Mouse (Mus musculus) kidney, postnatal 0 days (tissue): ENCODE measurements around the gene Sorcs3. TPM values are rescaled to one million over a fixed set of nuclear protein-coding genes. Genes with fewer than 3 reads are reported as not detected.

Experiments
- ATAC-seq: fragments of 200-750 bp; cut with Nextera tagmentation; replicated peaks from 2 replicates; pipeline ENCODE4 v1.8.0; 2017; ENCODE audit warnings: low read depth, moderate number of reproducible peaks, moderate TSS enrichment, moderate library complexity; ENCODE audit not compliant: low FRiP score
- DNase-seq: peaks from one replicate; pipeline ENCODE4 v3.0.0-alpha.2; 2016; ENCODE audit warnings: low spot score
- H3K27ac ChIP-seq: fragments of 300-500 bp; sonication (generic); 2 replicates; pipeline ENCODE4 v1.5.1; 2014; ENCODE audit warnings: mild to moderate bottlenecking
- H3K27me3 ChIP-seq: fragments of 300-500 bp; sonication (generic); 2 replicates; pipeline ENCODE4 v1.6.1; 2014; ENCODE audit warnings: low read length, mixed read lengths; ENCODE audit not compliant: insufficient read depth
- H3K36me3 ChIP-seq: fragments of 300-500 bp; sonication (generic); 2 replicates; pipeline ENCODE4 v1.6.1; 2014; ENCODE audit warnings: low read length, mixed read lengths; ENCODE audit not compliant: insufficient read depth
- H3K4me1 ChIP-seq: fragments of 300-500 bp; sonication (generic); replicated peaks from 2 replicates; pipeline ENCODE4 v1.6.1; 2014; ENCODE audit warnings: antibody characterized with exemption, low read length, mixed read lengths; ENCODE audit not compliant: insufficient read depth
- H3K4me2 ChIP-seq: fragments of 300-500 bp; sonication (generic); 2 replicates; pipeline ENCODE4 v1.6.1; 2014; ENCODE audit warnings: mild to moderate bottlenecking, low read length, moderate library complexity, mixed read lengths
- H3K4me3 ChIP-seq: fragments of 300-500 bp; sonication (generic); replicated peaks from 2 replicates; pipeline ENCODE4 v1.5.1; 2014; ENCODE audit warnings: low read depth, low read length
- H3K9ac ChIP-seq: fragments of 300-500 bp; sonication (generic); 2 replicates; pipeline ENCODE4 v1.6.1; 2014; ENCODE audit warnings: low read depth, low read length
- H3K9me3 ChIP-seq: fragments of 300-500 bp; sonication (generic); replicated peaks from 2 replicates; pipeline ENCODE4 v1.6.1; 2016; ENCODE audit warnings: low read length, inconsistent platforms, mixed read lengths
- CTCF ChIP-seq: IDR thresholded peaks from 2 replicates; pipeline ENCODE4 v1.5.1; 2016; ENCODE audit warnings: antibody characterized with exemption, low read depth, mild to moderate bottlenecking, moderate library complexity
- WGBS: fragments of 180-500 bp; shearing (Covaris S2); extraction: QIAGEN DNeasy Blood & Tissue Kit; methylation state at CpG from one replicate; pipeline ENCODE4 v1.1.7; 2014; 5-methylcytosine and 5-hydroxymethylcytosine counted together
- polyA plus RNA-seq: library from polyadenylated mRNA; unstranded; fragments of >200 nt; fragmentation: Nextera tagmentation; extraction: Ambion mirVana; gene quantifications from 2 replicates; pipeline ENCODE4 v1.2.1, GENCODE M21; 2015

Gene Sorcs3
- polyA plus RNA-seq, 1 experiment from 2014 or later = 0.93 TPM

GRCm38 (mm10) chr19:48630671-48631327 is 425.0 kb downstream of the Sorcs3 start:
- H3K27ac ChIP-seq = no peak overlapping the region
- H3K9ac ChIP-seq = no peak overlapping the region
- DNase-seq (no peak), ATAC-seq (no peak)
- H3K4me1 ChIP-seq = no peaks in the 10 kb centered on the region
- TF ChIP-seq CTCF = no peak
- H3K27me3 ChIP-seq = no peaks in the 10 kb centered on the region
- 36% methylated on average over 6 of the region's 6 CpGs for WGBS
- H3K36me3 ChIP-seq = no peaks in the 10 kb centered on the region
- H3K9me3 ChIP-seq = no peaks in the 10 kb centered on the region
- no peak overlapping the region for H3K4me3 ChIP-seq
- H3K4me2 ChIP-seq = no peak overlapping the region

GRCm38 (mm10) chr19:48642566-48642965 is 436.7 kb downstream of the Sorcs3 start:
- no peak for DNase-seq
- Histone ChIP-seq H3K9me3 (no peaks in the 10 kb centered on the region), H3K4me2 (no peak overlapping the region), H3K4me1 (no peaks in the 10 kb centered on the region), H3K27ac (no peak overlapping the region), H3K4me3 (no peak overlapping the region), H3K9ac (no peak overlapping the region), H3K27me3 (no peaks in the 10 kb centered on the region), H3K36me3 (no peaks in the 10 kb centered on the region)
- ATAC-seq = no peak
- WGBS = 85% methylated on average over 4 of the region's 4 CpGs
- TF ChIP-seq CTCF = no peak

GRCm38 (mm10) chr19:48649941-48650340 is 444.1 kb downstream of the Sorcs3 start:
- WGBS = 69% methylated on average over 2 of the region's 2 CpGs
- Histone ChIP-seq H3K9ac (no peak overlapping the region), H3K9me3 (no peaks in the 10 kb centered on the region), H3K27ac (no peak overlapping the region), H3K4me2 (no peak overlapping the region), H3K36me3 (no peaks in the 10 kb centered on the region), H3K4me1 (no peaks in the 10 kb centered on the region), H3K4me3 (no peak overlapping the region), H3K27me3 (no peaks in the 10 kb centered on the region)
- ATAC-seq (no peak), DNase-seq (no peak)
- TF ChIP-seq CTCF = no peak

DNA sequence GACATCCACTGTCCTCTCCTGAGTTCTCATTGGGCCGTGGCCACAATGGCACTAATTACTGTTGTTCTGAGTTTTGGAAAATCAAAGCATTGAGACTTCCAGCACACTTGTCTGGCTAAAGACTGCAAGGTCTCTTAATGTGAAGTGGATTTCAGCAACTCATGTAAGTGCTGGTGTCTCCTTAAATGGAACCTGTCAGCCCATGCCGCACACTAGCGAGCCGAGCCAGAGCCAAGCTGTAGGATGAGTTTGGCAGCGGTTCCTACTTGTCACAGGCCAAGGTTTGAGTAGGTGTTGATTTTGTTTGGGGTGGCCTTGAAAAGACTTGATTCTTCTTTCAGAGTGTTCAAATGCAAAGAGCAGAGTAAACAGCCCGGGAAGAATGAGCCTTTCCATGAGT is 445.8 kb downstream of the Sorcs3 start:
- ATAC-seq (no peak), DNase-seq (no peak)
- Histone ChIP-seq H3K27ac (no peak overlapping the region), H3K4me2 (no peak overlapping the region), H3K36me3 (no peaks in the 10 kb centered on the region), H3K4me3 (no peak overlapping the region), H3K9ac (no peak overlapping the region), H3K27me3 (no peaks in the 10 kb centered on the region), H3K4me1 (no peaks in the 10 kb centered on the region), H3K9me3 (no peaks in the 10 kb centered on the region)
- no peak for TF ChIP-seq CTCF
- WGBS = 84% methylated on average over 6 of the region's 6 CpGs

GRCm38 (mm10) chr19:48660201-48660600 is 454.4 kb downstream of the Sorcs3 start:
- H3K27ac ChIP-seq = no peak overlapping the region
- H3K9ac ChIP-seq = no peak overlapping the region
- H3K9me3 ChIP-seq = no peaks in the 10 kb centered on the region
- no peaks in the 10 kb centered on the region for H3K4me1 ChIP-seq
- ATAC-seq = no peak
- H3K27me3 ChIP-seq = no peaks in the 10 kb centered on the region
- whole genome bisulfite sequencing = 94% methylated on average over 6 of the region's 6 CpGs
- DNase-seq = no peak
- H3K4me3 ChIP-seq = no peak overlapping the region
- H3K36me3 ChIP-seq = no peaks in the 10 kb centered on the region
- H3K4me2 ChIP-seq = no peak overlapping the region
- TF ChIP-seq CTCF = no peak

DNA sequence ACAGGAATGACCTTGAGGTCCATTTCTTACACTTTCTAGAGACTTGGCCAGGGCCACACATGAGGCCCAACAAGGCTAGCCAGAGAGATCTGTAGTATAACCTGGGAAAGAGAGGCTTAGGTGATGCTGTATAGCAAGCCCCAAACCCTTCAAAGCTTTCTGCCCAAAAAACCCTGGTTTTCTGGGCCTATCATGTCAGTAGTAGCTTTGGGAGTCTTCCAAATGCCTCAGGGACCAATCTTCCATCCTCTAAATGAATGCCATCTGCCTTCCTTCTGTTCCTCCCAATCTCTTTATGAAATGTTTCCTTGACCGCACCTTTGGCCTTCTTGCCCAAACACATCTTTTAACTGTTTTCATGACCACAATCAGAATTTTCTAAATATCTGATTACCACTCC is 474.1 kb downstream of the Sorcs3 start:
- TF ChIP-seq CTCF = no peak
- no peaks in the 10 kb centered on the region for H3K9me3 ChIP-seq
- no peak overlapping the region for H3K9ac ChIP-seq
- 91% methylated on average over 1 of the region's 1 CpGs for WGBS
- DNase-seq (no peak), ATAC-seq (no peak)
- no peak overlapping the region for H3K4me2 ChIP-seq
- no peaks in the 10 kb centered on the region for H3K27me3 ChIP-seq
- no peaks in the 10 kb centered on the region for H3K4me1 ChIP-seq
- H3K36me3 ChIP-seq = no peaks in the 10 kb centered on the region
- H3K27ac ChIP-seq = no peak overlapping the region
- no peak overlapping the region for H3K4me3 ChIP-seq

DNA sequence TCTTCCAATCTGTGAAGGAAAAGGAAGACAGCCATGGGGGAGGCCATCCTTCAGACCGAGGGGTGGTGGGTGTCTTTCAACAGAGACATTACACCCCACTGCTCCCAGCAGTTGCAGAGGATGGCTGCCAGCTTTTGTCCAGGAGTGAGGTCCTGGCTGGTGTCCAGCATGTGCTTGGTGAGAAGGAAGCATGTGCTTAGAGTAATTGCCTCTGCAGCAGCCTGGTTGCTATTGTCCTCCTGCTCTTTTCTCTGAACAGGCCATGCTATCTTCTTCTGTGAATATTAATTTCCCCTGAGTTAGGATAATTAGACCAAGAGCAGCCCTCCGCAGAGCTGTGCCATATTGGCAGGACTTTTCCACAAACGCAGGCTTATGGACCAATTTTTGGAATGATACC is 476.7 kb downstream of the Sorcs3 start:
- 78% methylated on average over 3 of the region's 3 CpGs for WGBS
- H3K4me3 ChIP-seq = no peak overlapping the region
- H3K4me1 ChIP-seq = no peaks in the 10 kb centered on the region; the same call in 1 of the 2 replicates
- H3K27me3 ChIP-seq = no peaks in the 10 kb centered on the region
- H3K27ac ChIP-seq = no peak overlapping the region
- H3K36me3 ChIP-seq = no peaks in the 10 kb centered on the region
- DNase-seq (no peak), ATAC-seq (no peak)
- no peak overlapping the region for H3K9ac ChIP-seq
- no peaks in the 10 kb centered on the region for H3K9me3 ChIP-seq
- no peak for TF ChIP-seq CTCF
- H3K4me2 ChIP-seq = no peak overlapping the region
